Mouse (Mus musculus) forebrain, embryonic 12.5 days (tissue): Measurements from ENCODE around the gene Fmn2. TPM values are rescaled to one million over a fixed set of nuclear protein-coding genes. Genes with fewer than 3 reads are reported as not detected.

Experiments used
- ATAC-seq: fragments of 200-750 bp; cut with Nextera tagmentation; 2 replicates; pipeline ENCODE4 v1.8.0; 2017; ENCODE audit warnings: moderate TSS enrichment; ENCODE audit not compliant: low FRiP score
- H3K27ac ChIP-seq: fragments of 300-500 bp; sonication (generic); 2 replicates; pipeline ENCODE4 v1.5.1; 2016; ENCODE audit warnings: mild to moderate bottlenecking
- H3K27me3 ChIP-seq: fragments of 300-500 bp; sonication (generic); 2 replicates; pipeline ENCODE4 v1.6.1; 2016; ENCODE audit warnings: mild to moderate bottlenecking
- H3K36me3 ChIP-seq: fragments of 300-500 bp; sonication (generic); replicated peaks from 2 replicates; pipeline ENCODE4 v1.6.1; 2016; ENCODE audit warnings: mild to moderate bottlenecking
- H3K4me1 ChIP-seq: fragments of 300-500 bp; sonication (generic); 2 replicates; pipeline ENCODE4 v1.6.1; 2016
- H3K4me2 ChIP-seq: fragments of 300-500 bp; sonication (generic); 2 replicates; pipeline ENCODE4 v1.6.1; 2016; ENCODE audit warnings: mild to moderate bottlenecking, moderate library complexity
- H3K4me3 ChIP-seq: fragments of 300-500 bp; sonication (generic); replicated peaks from 2 replicates; pipeline ENCODE4 v1.5.1; 2016; ENCODE audit warnings: mild to moderate bottlenecking
- H3K9ac ChIP-seq: fragments of 300-500 bp; sonication (generic); 2 replicates; pipeline ENCODE4 v1.6.1; 2016; ENCODE audit warnings: mild to moderate bottlenecking
- H3K9me3 ChIP-seq: fragments of 300-500 bp; sonication (generic); 2 replicates; pipeline ENCODE4 v1.6.1; 2016
- WGBS: fragments of 180-500 bp; shearing (Covaris S2); methylation state at CpG from one replicate; pipeline ENCODE4 v1.1.7; 2016; 5-methylcytosine and 5-hydroxymethylcytosine counted together
- polyA plus RNA-seq: library from polyadenylated mRNA; unstranded; fragments of >200 nt; fragmentation: Nextera tagmentation; extraction: Ambion mirVana; gene quantifications from 2 replicates; pipeline ENCODE4 v1.2.1, GENCODE M21; 2016

Gene Fmn2
- polyA plus RNA-seq, 1 experiment from 2014 or later: 8.6 TPM

DNA sequence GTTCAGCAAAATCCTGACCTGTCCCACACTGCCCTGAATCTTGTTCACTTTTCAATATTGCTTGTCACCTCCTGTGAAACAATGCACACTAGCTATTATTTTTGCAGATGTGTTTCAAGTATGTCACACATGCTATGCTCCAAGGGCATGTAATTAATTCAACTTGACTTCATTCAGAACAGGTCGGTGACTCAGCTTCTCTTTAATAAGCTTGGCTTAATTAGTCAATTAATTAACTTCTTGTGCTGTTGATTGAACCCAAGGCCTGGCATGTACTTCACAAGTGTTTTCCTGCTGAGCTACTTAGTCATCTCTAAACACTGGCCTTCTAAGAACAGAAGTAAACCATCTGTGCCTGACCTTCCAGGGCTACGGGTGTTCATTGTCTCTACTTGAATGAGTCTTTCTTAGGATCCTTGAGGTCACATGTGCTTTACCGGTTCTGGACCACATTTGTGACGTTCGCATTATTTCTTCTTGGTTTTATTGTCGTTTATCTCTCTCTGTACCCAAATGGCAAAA lies 136.0 kb downstream of the Fmn2 start:
- Histone ChIP-seq H3K36me3 (no peaks in the 10 kb centered on the region), H3K4me2 (no peak overlapping the region), H3K9me3 (no peaks in the 10 kb centered on the region), H3K27me3 (no peaks in the 10 kb centered on the region), H3K27ac (no peak overlapping the region), H3K9ac (no peak overlapping the region), H3K4me3 (no peak overlapping the region), H3K4me1 (peaks cover 4% of the 10 kb centered on the region; the same call in 1 of the 2 replicates)
- WGBS: 38% methylated on average over 6 of the region's 6 CpGs
- ATAC-seq: peak; percentile 60

DNA sequence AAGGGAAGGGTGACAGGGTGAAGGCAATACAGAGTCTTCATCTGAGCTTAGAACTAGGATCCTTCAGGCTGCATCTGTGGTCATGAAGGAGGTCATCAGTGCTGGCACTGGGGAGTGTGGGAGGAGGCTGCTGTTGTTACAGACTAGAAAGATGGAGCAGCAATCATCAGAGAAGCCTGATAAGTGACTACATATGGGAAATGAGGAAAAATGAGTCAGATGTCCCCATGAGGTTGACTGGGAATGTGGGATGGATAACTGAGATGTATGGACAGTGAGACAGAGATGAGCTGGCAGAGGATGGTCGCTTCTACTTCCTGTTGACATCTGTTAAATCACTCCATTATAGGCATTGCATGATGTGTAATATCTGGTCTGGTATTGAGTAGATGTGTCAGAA lies 139.3 kb downstream of the Fmn2 start:
- Histone ChIP-seq H3K4me3 (no peak overlapping the region), H3K4me2 (no peak overlapping the region), H3K27ac (no peak overlapping the region), H3K4me1 (peaks cover 4% of the 10 kb centered on the region; the same call in 1 of the 2 replicates), H3K27me3 (no peaks in the 10 kb centered on the region), H3K9ac (no peak overlapping the region), H3K36me3 (no peaks in the 10 kb centered on the region), H3K9me3 (no peaks in the 10 kb centered on the region)
- no peak for ATAC-seq
- 95% methylated on average over 1 of the region's 1 CpGs for WGBS

DNA sequence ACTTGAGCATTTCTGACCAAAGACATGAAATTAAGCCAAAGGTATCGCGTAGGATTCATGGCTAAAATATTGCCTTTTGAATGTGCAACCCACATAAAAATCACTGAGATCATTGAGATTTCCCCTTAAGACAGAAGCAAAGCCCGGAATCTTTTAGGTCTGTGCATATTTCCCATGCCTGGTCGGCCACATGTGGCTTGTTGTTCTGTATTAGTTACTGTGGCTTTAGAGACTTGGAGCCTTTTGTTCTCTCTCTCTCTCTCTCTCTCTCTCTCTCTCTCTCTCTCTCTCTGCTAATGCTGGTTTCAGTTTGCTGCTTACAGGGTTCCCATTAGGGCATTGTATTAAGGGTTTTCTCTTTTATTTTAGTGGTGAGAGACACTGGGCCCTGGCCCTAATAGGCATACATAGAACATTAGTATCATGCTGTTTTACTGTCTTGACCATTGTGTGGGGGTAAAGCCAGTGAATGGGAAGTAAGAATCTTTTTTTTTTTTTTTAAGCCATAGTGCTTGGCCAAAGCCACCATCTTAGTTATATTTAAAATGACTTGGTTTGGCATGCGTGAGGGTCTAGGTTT lies 141.9 kb downstream of the Fmn2 start:
- Histone ChIP-seq H3K27ac (no peak overlapping the region), H3K9me3 (no peaks in the 10 kb centered on the region), H3K4me3 (no peak overlapping the region), H3K9ac (no peak overlapping the region), H3K36me3 (0 out of 2 replicates have a peak, but pooled peaks cover under 1% of the 10 kb centered on the region), H3K27me3 (no peaks in the 10 kb centered on the region), H3K4me1 (no peaks in the 10 kb centered on the region), H3K4me2 (no peak overlapping the region)
- WGBS: 54% methylated on average over 5 of the region's 5 CpGs
- ATAC-seq: 0 out of 2 replicates have a peak, but pooled peaks have one; percentile 23

DNA sequence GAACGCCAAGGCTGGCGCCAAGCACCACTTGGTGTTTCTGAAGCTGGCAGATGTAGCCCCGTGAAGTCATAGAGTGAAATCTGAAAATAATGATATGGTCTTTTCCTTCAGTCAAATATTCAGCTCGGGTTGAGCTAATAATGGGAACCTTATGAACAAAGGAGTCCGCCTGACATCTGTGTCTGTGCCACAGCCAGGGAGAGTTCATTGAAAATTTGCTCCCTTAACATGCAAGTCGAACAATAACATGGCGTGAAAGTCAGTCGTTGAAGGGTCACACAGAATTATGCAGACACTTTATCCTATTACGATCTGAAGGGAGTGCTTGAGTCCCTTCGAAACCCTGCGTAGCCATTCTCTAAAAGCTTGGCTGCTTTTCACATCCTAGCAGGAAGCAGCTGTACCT lies 147.8 kb downstream of the Fmn2 start:
- H3K36me3 ChIP-seq: 0 out of 2 replicates have a peak, but pooled peaks cover 4% of the 10 kb centered on the region
- WGBS: 61% methylated on average over 11 of the region's 11 CpGs
- no peak for ATAC-seq
- no peak overlapping the region for H3K9ac ChIP-seq
- no peak overlapping the region for H3K27ac ChIP-seq
- H3K4me2 ChIP-seq: no peak overlapping the region
- no peak overlapping the region for H3K4me3 ChIP-seq
- no peaks in the 10 kb centered on the region for H3K27me3 ChIP-seq
- H3K9me3 ChIP-seq: no peaks in the 10 kb centered on the region
- peaks cover 8% of the 10 kb centered on the region for H3K4me1 ChIP-seq

DNA sequence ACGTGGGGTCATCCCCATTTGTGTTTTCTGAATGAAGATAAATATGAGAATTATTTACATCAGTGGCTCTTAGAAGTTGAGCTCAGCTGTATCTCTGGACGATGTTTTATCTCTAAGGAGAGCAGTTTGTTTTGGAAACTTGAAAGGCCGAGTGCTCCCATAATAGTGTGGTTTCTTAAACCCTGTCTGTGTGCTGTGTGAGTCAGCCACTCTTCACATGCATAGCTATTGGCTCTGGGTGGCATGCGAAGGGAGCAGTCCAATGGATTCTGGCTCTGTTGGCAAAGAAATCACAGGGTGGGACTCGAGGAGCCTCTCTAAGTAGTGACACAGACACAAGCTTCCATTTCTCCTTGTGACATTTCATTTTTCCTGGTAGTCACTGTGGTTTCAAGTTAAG lies 152.9 kb downstream of the Fmn2 start:
- H3K36me3 ChIP-seq: no peaks in the 10 kb centered on the region
- no peak overlapping the region for H3K9ac ChIP-seq
- 73% methylated on average over 5 of the region's 5 CpGs for WGBS
- no peak for ATAC-seq
- no peak overlapping the region for H3K4me2 ChIP-seq
- no peak overlapping the region for H3K27ac ChIP-seq
- peaks cover 2% of the 10 kb centered on the region for H3K4me1 ChIP-seq
- H3K4me3 ChIP-seq: no peak overlapping the region
- H3K9me3 ChIP-seq: no peaks in the 10 kb centered on the region
- no peaks in the 10 kb centered on the region for H3K27me3 ChIP-seq

DNA sequence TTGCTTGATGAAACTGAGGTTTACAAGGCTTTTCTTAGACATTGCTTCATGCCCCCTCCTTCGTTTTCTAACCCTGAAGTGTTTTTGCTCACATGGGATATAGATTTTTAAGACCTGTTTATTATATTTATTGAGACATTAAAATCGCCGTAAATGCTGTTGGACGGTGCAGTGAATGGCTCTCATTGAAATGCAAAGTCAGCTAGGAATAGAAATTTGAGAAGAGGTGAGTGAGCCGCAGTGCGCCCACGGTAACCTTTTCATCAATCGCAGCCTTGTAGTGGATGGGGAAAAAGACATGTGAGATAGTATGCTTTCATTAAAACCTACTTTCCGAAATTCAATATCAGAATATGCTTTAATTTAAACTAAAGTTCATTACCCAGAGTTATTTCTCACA lies 153.7 kb downstream of the Fmn2 start:
- H3K9ac ChIP-seq: no peak overlapping the region
- no peak overlapping the region for H3K4me2 ChIP-seq
- ATAC-seq: no peak
- no peak overlapping the region for H3K27ac ChIP-seq
- WGBS: 67% methylated on average over 9 of the region's 9 CpGs
- no peaks in the 10 kb centered on the region for H3K27me3 ChIP-seq
- no peaks in the 10 kb centered on the region for H3K36me3 ChIP-seq
- no peaks in the 10 kb centered on the region for H3K4me1 ChIP-seq
- no peak overlapping the region for H3K4me3 ChIP-seq
- no peaks in the 10 kb centered on the region for H3K9me3 ChIP-seq

DNA sequence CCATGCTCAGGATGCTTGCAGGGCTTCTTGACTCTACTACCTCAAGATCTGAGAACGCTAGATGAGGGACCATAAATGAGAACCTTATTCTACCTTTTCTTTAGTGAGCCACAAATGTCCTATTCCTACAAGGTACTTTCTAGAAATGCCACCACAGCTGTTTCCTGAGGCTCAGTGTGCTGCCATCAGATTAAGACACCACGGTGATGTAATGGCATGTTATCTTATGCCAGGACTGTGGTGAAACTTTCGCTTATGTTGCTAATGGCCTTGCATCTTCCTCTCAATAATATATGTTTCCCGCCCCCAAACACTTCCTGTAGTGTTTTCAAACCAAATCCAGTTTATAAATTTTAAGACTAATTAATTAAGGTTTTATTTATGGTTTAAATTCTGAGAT lies 154.9 kb downstream of the Fmn2 start:
- H3K27me3 ChIP-seq: no peaks in the 10 kb centered on the region
- ATAC-seq: no peak
- H3K9ac ChIP-seq: no peak overlapping the region
- H3K4me1 ChIP-seq: no peaks in the 10 kb centered on the region
- H3K4me2 ChIP-seq: no peak overlapping the region
- WGBS: 92% methylated on average over 4 of the region's 4 CpGs
- H3K27ac ChIP-seq: no peak overlapping the region
- no peaks in the 10 kb centered on the region for H3K36me3 ChIP-seq
- no peaks in the 10 kb centered on the region for H3K9me3 ChIP-seq
- H3K4me3 ChIP-seq: no peak overlapping the region

DNA sequence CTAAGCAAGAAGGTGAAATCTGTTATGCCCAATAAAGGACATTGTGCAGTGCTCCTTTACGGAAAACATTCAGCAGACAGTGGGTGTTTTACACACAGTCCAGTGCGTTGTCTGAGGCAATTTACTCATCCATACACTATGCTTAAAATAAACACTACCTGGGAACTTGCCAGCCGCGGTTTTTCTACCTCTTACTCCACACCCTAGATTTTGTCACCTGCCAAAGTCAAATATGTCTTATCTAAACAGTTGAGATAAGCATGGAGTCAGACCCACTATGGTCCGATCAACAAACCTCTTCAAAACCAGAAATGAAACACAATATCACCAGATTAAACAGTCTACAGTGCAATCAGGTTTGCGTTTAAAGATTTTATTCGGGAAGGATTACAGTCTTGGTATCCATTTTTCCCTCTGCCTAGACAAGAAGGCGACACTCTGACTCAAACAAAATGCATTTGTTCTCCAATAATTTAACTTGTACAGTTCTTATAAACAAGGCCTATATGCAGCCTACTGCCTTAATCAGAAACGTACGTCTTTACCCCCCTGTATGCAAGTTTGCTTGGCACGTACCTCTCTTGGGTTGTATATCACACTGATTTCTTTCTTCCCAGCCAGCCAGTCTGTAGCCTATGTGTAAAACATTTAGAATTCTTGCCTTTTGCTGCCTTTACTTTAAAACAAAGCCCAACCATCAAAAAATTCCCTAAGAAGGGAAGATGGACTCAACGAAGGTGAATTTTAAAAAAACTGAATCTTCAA lies 158.0 kb downstream of the Fmn2 start:
- Histone ChIP-seq H3K4me2 (no peak overlapping the region), H3K27me3 (no peaks in the 10 kb centered on the region), H3K36me3 (no peaks in the 10 kb centered on the region), H3K9ac (no peak overlapping the region), H3K27ac (no peak overlapping the region), H3K4me3 (no peak overlapping the region), H3K4me1 (no peaks in the 10 kb centered on the region), H3K9me3 (no peaks in the 10 kb centered on the region)
- WGBS: 90% methylated on average over 12 of the region's 12 CpGs
- no peak for ATAC-seq

DNA sequence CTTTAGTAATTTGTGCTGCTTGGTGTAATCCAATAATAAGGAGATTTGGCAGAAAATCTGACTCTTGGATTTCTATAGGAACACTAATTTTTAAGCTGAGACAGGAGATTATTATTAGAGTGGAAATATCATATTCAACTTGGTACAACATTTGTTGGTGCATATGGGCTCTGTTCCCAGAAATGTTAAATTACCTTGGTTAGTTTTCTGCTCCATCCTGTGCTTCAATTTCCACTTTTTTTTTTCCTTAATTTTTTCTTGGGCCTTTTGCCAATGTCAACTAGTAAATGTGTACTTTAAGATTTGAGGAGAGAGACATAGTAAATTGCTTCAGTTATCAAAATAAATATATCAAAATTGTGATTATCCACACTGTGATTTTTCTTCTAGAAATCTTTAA lies 163.5 kb downstream of the Fmn2 start:
- no peaks in the 10 kb centered on the region for H3K27me3 ChIP-seq
- H3K4me2 ChIP-seq: no peak overlapping the region
- H3K36me3 ChIP-seq: no peaks in the 10 kb centered on the region
- no peaks in the 10 kb centered on the region for H3K4me1 ChIP-seq
- no peak overlapping the region for H3K4me3 ChIP-seq
- no peak for ATAC-seq
- no peak overlapping the region for H3K9ac ChIP-seq
- no peaks in the 10 kb centered on the region for H3K9me3 ChIP-seq
- no peak overlapping the region for H3K27ac ChIP-seq

DNA sequence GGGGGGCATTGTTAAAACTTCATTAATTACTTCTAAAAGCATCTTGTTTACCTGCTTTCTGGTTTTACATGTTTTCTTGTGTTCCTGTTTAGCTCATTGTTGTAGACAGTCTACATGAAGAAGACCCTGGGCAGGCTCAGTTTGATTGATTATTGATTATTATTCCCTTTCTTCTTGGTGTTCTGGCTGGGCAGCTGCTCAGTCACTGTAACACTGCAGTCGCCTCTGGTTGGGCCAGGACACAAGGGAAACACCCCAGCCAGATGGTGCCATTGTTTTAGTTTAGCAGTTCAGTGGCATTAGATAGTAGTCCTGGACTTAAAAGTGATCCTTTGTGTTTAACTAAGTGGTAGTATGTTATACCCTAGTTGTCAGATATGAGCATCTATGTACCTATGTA lies 167.5 kb downstream of the Fmn2 start:
- ATAC-seq: no peak
- 48% methylated on average over 1 of the region's 1 CpGs for WGBS

DNA sequence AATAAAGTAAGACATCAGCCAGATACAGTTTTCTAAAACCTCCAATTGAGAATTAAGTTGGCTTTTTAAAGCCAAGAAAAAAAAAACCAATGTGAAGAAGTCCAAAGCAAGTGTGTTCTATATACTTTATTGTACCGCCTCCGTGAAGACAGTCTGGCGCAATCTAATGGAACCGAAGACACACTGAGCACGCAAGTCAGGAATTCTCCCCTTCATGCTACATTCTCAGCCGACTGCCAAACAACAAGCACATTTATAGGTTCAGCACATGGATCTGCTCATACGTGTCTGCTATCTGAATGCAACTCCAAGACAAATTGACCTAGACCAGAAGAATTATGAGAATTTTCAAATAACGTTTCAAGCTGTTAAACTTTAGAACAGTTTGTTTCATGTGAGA lies 169.2 kb downstream of the Fmn2 start:
- no peaks in the 10 kb centered on the region for H3K36me3 ChIP-seq
- ATAC-seq: no peak
- H3K9me3 ChIP-seq: no peaks in the 10 kb centered on the region
- WGBS: 91% methylated on average over 8 of the region's 8 CpGs
- no peak overlapping the region for H3K4me3 ChIP-seq
- H3K4me2 ChIP-seq: no peak overlapping the region
- no peak overlapping the region for H3K27ac ChIP-seq
- H3K9ac ChIP-seq: no peak overlapping the region
- H3K4me1 ChIP-seq: no peaks in the 10 kb centered on the region
- H3K27me3 ChIP-seq: no peaks in the 10 kb centered on the region

More for the DNA sequence above, 167.5 kb downstream of the Fmn2 start:
- no peak overlapping the region for H3K4me2 ChIP-seq
- H3K36me3 ChIP-seq: no peaks in the 10 kb centered on the region
- H3K27me3 ChIP-seq: no peaks in the 10 kb centered on the region
- no peaks in the 10 kb centered on the region for H3K4me1 ChIP-seq
- no peak overlapping the region for H3K27ac ChIP-seq
- no peak overlapping the region for H3K4me3 ChIP-seq
- no peaks in the 10 kb centered on the region for H3K9me3 ChIP-seq
- H3K9ac ChIP-seq: no peak overlapping the region

DNA sequence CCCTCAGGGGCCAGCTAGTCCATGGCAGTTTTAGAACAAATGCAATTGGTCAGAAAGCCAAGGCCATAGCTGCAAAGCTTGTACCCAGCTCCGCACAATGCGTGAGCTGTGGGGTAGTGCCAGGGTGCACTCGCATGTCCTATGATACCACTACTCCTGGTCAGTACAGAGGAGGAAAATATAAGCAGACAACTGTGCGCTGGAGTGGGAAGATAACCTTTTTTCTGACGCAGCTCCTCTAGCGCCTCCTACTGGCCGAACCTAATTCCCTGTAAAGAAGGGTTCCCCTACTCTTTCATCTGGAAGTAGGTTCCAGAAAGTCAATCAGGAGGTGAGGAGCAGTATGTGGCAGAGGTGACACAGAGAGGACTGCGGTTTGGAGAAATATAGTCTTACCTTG lies 173.0 kb downstream of the Fmn2 start:
- H3K4me2 ChIP-seq: no peak overlapping the region
- 58% methylated on average over 8 of the region's 8 CpGs for WGBS
- no peaks in the 10 kb centered on the region for H3K27me3 ChIP-seq
- ATAC-seq: peak; percentile 57; the same call in 1 of the 2 replicates
- H3K4me1 ChIP-seq: no peaks in the 10 kb centered on the region
- no peak overlapping the region for H3K4me3 ChIP-seq
- H3K27ac ChIP-seq: no peak overlapping the region
- no peaks in the 10 kb centered on the region for H3K9me3 ChIP-seq
- H3K36me3 ChIP-seq: no peaks in the 10 kb centered on the region
- H3K9ac ChIP-seq: no peak overlapping the region

DNA sequence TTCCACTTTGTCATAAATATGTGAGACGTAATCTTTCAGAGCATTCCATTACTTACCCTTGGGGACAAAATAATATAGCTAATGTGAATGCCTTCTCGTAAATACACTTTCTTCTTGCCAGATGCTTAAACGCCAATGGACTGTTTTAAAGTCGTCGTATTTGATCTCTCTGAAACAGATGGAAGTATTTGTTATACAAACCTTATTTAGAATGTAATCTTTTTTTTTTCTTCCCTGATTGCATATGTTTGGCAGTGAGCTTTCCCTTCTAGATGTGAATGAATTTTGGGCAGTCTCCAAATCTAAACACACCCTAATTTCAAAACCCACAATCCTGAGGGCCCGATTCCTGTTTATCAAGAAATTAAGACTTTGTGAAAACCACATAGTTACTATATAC lies 173.7 kb downstream of the Fmn2 start:
- no peaks in the 10 kb centered on the region for H3K4me1 ChIP-seq
- no peaks in the 10 kb centered on the region for H3K27me3 ChIP-seq
- no peak overlapping the region for H3K4me3 ChIP-seq
- H3K9ac ChIP-seq: no peak overlapping the region
- H3K27ac ChIP-seq: no peak overlapping the region
- ATAC-seq: no peak
- H3K4me2 ChIP-seq: no peak overlapping the region
- WGBS: 93% methylated on average over 6 of the region's 6 CpGs
- no peaks in the 10 kb centered on the region for H3K9me3 ChIP-seq
- no peaks in the 10 kb centered on the region for H3K36me3 ChIP-seq
